Mouse (Mus musculus) heart, adult 18-20 months (tissue): ENCODE results near the gene Hacd3. TPM values are rescaled to one million over a fixed set of nuclear protein-coding genes. Genes with fewer than 3 reads are reported as not detected.

Experiments
- DNase-seq, 2 experiments: peaks; one replicate each; pipeline ENCODE4 v3.0.0; 2021 to 2022; ENCODE audit warnings: mixed read lengths in 1 of 2
- long read RNA-seq, 2 experiments: library from polyadenylated mRNA; stranded (forward); transcript quantifications; one replicate each; pipeline ENCODE4 v2.0.0; 2021
- total RNA-seq, 2 experiments: library from RNA; stranded (reverse); gene quantifications; 2 replicates each; pipeline ENCODE4 v1.2.3; 2021

Hacd3 gene
- 10 to 100 TPM; 16.7 to 18.0 TPM for total RNA-seq
- long read RNA-seq, experiment 1, transcript Hacd3-201 (11 exons, 2,709 nt): major isoform, 27 of 29 reads
- long read RNA-seq, experiment 1, partial matches to known transcripts: 0 of 29 reads
- long read RNA-seq, experiment 1, other reads (novel, unspliced or antisense): 2 of 29 reads
- long read RNA-seq, experiment 2, transcript Hacd3-201 (11 exons, 2,709 nt): major isoform, 8 of 11 reads
- long read RNA-seq, experiment 2, partial matches to known transcripts: 0 of 11 reads
- long read RNA-seq, experiment 2, other reads (novel, unspliced or antisense): 3 of 11 reads

- DNase-seq: peak; percentile 90 to 93
Observed at GRCm38 (mm10) chr9:65020991-65021886, at the start of gene Hacd3. TSS of gene Hacd3 (minus strand) at chr9:65021693.

- DNase-seq: no peak
Observed at GRCm38 (mm10) chr9:65070587-65070986, 49.1 kb upstream of the Hacd3 start.

DNA sequence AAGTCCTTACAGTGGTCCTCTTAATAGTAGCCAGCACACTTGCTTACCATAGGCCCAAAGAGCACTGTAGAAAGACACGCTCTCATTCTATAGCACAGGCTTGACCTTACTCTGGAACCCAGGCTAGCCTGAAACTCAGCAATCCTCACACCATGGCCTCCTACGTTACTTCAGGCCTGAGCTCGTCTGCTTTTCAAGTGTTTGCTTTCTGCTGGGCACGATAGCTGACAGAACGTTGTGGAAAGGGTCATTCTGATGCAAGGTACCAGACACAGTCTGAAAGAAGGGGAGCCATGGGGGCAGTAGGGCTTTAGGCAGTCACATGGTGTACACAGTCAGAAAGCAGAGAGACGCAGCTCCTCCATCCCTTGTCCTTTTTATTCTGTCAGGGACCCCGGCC, 42.8 kb upstream of the Hacd3 start:
- DNase-seq: no peak

DNA sequence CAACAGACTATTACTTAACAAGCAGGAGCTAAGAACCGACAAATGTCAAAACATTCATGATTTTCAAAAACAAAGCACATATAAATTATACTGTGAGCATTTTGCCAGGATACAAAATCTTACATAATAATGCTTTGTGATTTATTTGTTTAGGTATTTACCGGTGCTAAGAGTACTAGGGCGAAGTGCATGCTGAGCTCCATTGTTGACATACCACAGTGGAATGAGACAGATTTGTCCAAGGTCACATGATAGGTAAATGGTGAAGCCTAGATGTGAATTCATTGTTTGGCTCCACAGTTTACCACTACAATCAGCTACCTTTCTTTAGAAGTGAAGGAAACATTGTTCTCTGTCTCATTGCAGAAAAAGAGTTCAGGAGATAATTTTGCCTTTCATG, 29.5 kb upstream of the Hacd3 start:
- DNase-seq: no peak

DNA sequence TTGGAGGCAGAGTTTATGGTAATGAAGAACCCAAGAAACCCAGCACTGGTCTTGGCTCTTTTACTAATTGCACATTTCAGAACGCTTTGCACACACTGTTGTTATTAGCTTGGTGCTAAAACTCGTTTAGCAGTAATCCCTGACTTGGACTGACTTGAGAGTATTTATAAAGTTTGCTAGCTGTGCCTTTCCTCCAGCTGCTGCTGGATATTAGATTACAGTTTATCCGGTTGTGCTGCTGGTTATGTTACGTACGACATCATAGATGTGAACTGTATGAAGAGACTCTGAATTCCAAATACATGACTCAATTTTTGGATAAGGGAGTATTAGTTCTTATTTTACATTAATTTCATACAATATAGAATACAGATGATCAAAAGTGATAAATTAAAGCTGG, 27.9 kb upstream of the Hacd3 start:
- DNase-seq: no peak

DNA sequence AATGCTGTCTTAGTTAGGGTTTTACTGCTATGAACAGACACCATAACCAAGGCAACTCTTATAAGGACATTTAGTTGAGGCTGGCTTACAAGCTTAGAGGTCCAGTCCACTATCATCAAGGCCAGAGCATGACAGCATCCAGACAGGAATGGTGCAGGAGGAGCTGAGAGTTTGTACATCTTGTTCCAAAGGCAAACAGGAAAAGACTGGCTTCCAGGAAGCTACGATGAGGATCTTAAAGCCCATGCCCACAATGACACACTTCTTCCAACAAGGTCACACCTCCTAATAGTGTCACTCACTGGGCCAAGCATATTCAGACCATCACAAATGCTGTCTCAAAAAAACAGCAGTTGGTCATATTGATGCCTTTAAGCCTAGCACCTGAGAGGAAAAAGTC, 25.5 kb upstream of the Hacd3 start:
- no peak for DNase-seq

DNA sequence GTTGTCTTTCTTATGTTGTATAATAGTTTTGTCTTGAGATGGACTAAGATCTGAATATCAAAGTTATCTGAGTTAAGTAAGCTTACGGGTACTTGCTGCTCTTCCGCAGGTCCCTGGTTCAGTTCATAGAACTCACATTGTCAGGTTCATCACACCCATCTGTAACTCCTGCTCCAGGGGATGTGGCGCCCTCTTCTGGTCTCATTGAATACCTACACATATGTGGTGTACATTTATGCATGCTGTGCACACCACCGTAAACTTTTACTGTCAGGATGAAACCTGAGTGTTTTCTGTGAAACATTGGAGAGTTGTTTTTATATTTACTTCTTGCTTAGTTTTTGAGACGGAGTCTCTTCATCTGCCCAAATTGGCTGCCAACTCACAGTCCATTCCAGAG, 19.9 kb upstream of the Hacd3 start:
- DNase-seq: no peak

DNA sequence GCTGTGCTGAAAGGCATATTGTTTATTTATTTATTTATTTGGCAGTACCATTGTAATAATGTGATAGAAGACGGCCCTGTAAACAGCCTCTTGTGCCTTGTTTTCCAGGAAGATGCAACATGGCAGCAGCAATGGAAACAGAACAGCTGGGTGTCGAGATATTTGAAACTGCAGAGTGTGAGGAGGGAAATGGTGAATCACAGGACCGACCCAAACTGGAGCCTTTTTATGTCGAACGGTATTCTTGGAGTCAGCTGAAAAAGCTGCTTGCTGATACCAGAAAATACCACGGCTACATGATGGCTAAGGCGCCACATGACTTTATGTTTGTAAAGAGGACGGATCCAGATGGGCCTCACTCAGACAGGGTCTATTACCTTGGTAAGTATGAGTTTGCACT, 15.4 kb upstream of the Hacd3 start:
- DNase-seq: no peak

GRCm38 (mm10) chr9:65036456-65036855, 15.0 kb upstream of the Hacd3 start:
- DNase-seq: peak; percentile 70 to 86

GRCm38 (mm10) chr9:65032269-65033108, 11.0 kb upstream of the Hacd3 start, which contains the start of gene Dpp8:
TSS of gene Dpp8 (plus strand) at chr9:65032414.
- peak; percentile 95 for DNase-seq

- DNase-seq: no peak
Observed at GRCm38 (mm10) chr9:65031894-65032268, 10.4 kb upstream of the Hacd3 start.

DNA sequence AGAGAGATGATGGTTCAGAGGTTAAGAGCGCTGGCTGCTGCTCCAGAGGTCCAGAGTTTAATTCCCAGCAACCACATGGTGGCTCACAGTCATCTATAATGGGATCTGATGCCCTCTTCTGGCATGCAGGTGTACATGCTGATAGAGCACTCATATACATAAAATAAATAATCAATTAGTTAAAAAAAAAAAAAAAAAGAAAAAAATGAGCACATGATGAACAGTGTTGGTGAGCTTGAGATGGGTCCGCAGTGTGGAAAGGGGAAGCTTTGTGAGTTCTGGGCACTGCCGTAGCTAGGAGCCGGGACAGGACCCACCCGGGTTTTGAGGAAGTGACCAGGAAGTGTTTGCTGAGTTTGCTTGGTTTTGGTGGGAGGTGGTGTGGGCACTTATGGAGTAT, 9.9 kb upstream of the Hacd3 start:
- peak in 1 of 2 experiments; percentile 48 for DNase-seq

DNA sequence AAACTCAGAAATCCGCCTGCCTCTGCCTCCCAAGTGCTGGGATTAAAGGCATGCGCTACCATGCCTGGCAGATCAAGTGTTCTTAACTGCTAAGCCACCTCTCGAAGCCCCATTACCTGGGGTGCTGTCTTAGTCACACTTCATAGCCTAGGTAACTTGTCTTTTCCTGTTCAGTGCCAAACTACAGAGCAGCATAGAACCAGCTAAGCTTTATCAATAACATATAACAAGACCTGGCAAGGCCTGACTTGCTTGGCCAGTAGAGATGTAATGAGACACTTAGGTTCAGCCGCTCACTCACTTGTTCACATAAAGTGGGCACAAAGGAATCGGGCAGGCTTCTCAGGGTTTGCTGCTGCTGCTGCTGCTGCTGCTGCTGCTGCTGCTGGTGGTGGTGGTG, 6.8 kb upstream of the Hacd3 start:
- DNase-seq: no peak

DNA sequence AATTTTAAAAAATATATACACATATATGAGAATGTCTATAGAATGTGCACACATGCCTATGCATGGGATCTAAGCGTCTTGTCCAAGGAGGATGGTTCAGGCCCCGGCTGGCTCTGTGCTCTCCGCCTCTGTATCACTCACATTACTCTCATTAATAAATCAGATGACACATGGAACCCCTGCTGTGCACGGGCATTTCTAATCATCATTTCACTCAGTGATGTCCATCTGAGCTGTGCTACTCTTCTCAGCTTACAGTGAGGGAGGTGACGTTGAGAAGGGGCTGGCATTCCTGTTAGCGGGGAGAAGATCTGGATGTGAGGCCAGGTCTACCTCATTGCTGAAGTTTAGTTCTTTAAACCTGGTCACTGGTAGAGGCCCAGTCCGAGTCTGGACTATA, 5.7 kb upstream of the Hacd3 start:
- no peak for DNase-seq

DNA sequence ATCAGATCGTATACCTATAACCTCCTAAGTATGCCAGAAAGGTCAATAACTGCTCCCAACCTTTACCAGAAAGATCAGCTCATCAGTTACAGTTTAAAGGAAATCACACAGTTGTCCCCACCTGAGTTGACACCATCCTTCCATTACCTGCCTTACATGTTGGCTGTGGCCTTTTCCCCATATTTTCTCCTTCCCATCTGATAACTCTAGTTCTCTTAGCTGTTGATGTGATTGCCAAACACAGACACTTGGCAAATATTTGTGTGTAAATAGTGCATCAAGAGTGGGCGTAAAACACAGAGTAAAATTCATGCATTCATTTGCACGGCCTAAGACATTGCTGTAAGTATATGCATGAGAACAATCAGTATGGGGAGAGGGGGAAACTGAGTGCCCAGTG, 2.0 kb upstream of the Hacd3 start:
- DNase-seq: no peak

GRCm38 (mm10) chr9:65022580-65023135, 1.2 kb upstream of the Hacd3 start:
- no peak for DNase-seq

DNA sequence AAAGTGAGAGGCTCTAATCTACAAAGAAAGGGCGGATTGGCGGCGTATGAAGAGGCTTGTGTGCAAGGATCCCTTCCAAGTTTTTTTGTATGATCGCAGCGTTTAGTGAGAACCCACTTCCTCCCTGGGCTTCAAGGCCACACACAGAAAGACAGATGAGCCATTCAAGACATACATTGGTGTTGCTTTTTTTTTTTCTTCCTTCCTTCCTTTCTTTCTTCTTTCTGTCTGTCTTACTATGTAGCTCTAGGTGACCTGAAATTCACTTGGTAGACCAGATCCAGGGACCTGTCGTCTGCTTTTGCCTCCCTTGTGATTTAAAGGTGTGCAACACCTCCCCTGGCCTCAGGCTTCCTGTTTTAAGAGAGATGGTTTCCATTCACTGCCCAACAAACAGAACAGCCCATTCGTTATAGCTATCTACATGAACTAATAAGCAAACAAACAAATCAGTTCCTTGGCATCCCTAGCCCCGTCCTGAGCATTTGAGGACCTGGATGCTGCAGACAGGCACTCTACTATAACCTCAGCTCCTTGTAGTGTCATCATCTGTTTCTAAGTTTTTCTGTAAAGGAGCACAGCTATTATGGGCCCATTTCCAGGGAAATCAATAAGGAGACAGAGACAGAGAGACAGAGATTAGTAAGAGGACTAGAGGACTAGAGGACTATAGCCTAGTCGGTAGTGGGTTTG, 540 bp upstream of the Hacd3 start:
- DNase-seq: no peak

GRCm38 (mm10) chr9:65020128-65020527, 1.4 kb downstream of the Hacd3 start:
- no peak for DNase-seq

- no peak for DNase-seq
Observed at GRCm38 (mm10) chr9:65019146-65019545, 2.3 kb downstream of the Hacd3 start.

GRCm38 (mm10) chr9:65018588-65019121, 2.8 kb downstream of the Hacd3 start:
- no peak for DNase-seq

- no peak for DNase-seq
Observed at GRCm38 (mm10) chr9:65017896-65018295, 3.6 kb downstream of the Hacd3 start.
